ENCODE assay signal across 25 mouse cellular contexts in genomic region chr6:128917322-128917721, GRCm38 (mm10). TPM values are rescaled to one million over a fixed set of nuclear protein-coding genes. Genes with fewer than 3 reads are reported as not detected.
DNase-seq lines count a peak whose midpoint lies in the region; ATAC-seq lines count a peak whose summit lies in the region.
"Had no signal": no experiment of that assay in that cellular context is flagged by ENCODE, and none has a peak within 500 bp of the region (broad histone marks: within the 10 kb centered on the region; RNA-seq: fewer than 3 reads in every experiment).

No protein-coding gene starts in this region.

- no peaks in the 10 kb centered on the region for H3K9me3 ChIP-seq in midbrain, embryonic 15.5 days
- H3K9me3 ChIP-seq: embryonic facial prominence, embryonic 12.5 days; forebrain, embryonic 12.5 days had no signal

- WGBS in midbrain, embryonic 15.5 days, result 87% methylated on average over 2 of the region's 2 CpGs

- no peaks in the 10 kb centered on the region for H3K36me3 ChIP-seq in midbrain, embryonic 15.5 days (replicated peaks)
- H3K36me3 ChIP-seq: embryonic facial prominence, embryonic 10.5 days; embryonic facial prominence, embryonic 12.5 days; forebrain, embryonic 10.5 days; forebrain, embryonic 12.5 days had no signal

- H3K9ac ChIP-seq in midbrain, embryonic 15.5 days, result no peak overlapping the region
- H3K9ac ChIP-seq: embryonic facial prominence, embryonic 12.5 days; forebrain, embryonic 12.5 days had no signal

- no peaks in the 10 kb centered on the region for H3K4me1 ChIP-seq in midbrain, embryonic 15.5 days
- H3K4me1 ChIP-seq: embryonic facial prominence, embryonic 10.5 days; embryonic facial prominence, embryonic 12.5 days; forebrain, embryonic 10.5 days; forebrain, embryonic 12.5 days had no signal

- ATAC-seq in granulocyte monocyte progenitor cell, adult 5-6 weeks (replicated peaks; ENCODE audit: poor library complexity, severe bottlenecking), result peak; percentile 74
- peak; percentile 69 for ATAC-seq in megakaryocyte progenitor cell, adult 5-6 weeks (replicated peaks; ENCODE audit: poor library complexity)
- ATAC-seq in midbrain, embryonic 15.5 days (replicated peaks), result no peak
- ATAC-seq: forebrain, embryonic 14.5 days; forebrain, embryonic 16.5 days had no signal

- DNase-seq in 416B (ENCODE audit: low read depth), result peak; percentile 26
- DNase-seq in adrenal gland, postnatal 4 days (ENCODE audit: low spot score in 2 of 2), result no peak
- DNase-seq: adrenal gland, adult 8-10 months; adrenal gland, postnatal 14 days; adrenal gland, postnatal 36 days; cerebellum, adult 11 months; cerebellum, adult 18-20 months; cerebellum, adult 9-10 months; cerebellum, postnatal 10 days; cerebellum, postnatal 25 days had no signal

- no peak overlapping the region for H3K4me2 ChIP-seq in midbrain, embryonic 15.5 days
- H3K4me2 ChIP-seq: embryonic facial prominence, embryonic 12.5 days; forebrain, embryonic 12.5 days had no signal

- no peaks in the 10 kb centered on the region for H3K27me3 ChIP-seq in midbrain, embryonic 15.5 days (replicated peaks)
- H3K27me3 ChIP-seq: embryonic facial prominence, embryonic 12.5 days; forebrain, embryonic 12.5 days had no signal

- no peak overlapping the region for H3K27ac ChIP-seq in midbrain, embryonic 15.5 days
- H3K27ac ChIP-seq: embryonic facial prominence, embryonic 10.5 days; embryonic facial prominence, embryonic 12.5 days; forebrain, embryonic 10.5 days; forebrain, embryonic 12.5 days had no signal

- no peak overlapping the region for H3K4me3 ChIP-seq in midbrain, embryonic 15.5 days
- H3K4me3 ChIP-seq: embryonic facial prominence, embryonic 10.5 days; embryonic facial prominence, embryonic 12.5 days; forebrain, embryonic 10.5 days; forebrain, embryonic 12.5 days had no signal

RNA-seq across cellular contexts. Expression of gene Clec2g, which starts 16.9 kb away (rescaled TPM):
- total RNA-seq in granulocyte monocyte progenitor cell, adult 5-6 weeks (2014; fragmentation: Nextera tagmentation), result not detected in 2 replicates
- not detected in 2 replicates for total RNA-seq in granulocyte monocyte progenitor cell, adult 5-6 weeks (2017)
- not detected in 2 replicates for total RNA-seq in megakaryocyte progenitor cell, adult 5-6 weeks (2015)
- total RNA-seq in megakaryocyte progenitor cell, adult 5-6 weeks (2017), result not detected in 2 replicates
- polyA plus RNA-seq in midbrain, embryonic 15.5 days (2015; fragmentation: Nextera tagmentation; extraction: Ambion mirVana), result not detected in 2 replicates
- 1 to 10 TPM; 1.7 to 2.7 TPM for total RNA-seq in adrenal gland, postnatal 4 days (2021)
- total RNA-seq: MEL had no signal
- polyA plus RNA-seq: brain, embryonic 14.5 days; C2C12; cortical plate, adult 2 months; embryonic facial prominence, embryonic 10.5 days; embryonic facial prominence, embryonic 12.5 days; forebrain, embryonic 10.5 days; forebrain, embryonic 12.5 days; forebrain, embryonic 14.5 days; forebrain, embryonic 16.5 days had no signal

RNA-seq across cellular contexts. Expression of gene BC035044, which starts 26.4 kb away (rescaled TPM):
- 231 and 260 TPM in 2 replicates for total RNA-seq in granulocyte monocyte progenitor cell, adult 5-6 weeks (2014; fragmentation: Nextera tagmentation)
- 296 and 376 TPM in 2 replicates for total RNA-seq in granulocyte monocyte progenitor cell, adult 5-6 weeks (2017)
- 237 and 280 TPM in 2 replicates for total RNA-seq in megakaryocyte progenitor cell, adult 5-6 weeks (2015)
- 243 and 287 TPM in 2 replicates for total RNA-seq in megakaryocyte progenitor cell, adult 5-6 weeks (2017)
- polyA plus RNA-seq in midbrain, embryonic 15.5 days (2015; fragmentation: Nextera tagmentation; extraction: Ambion mirVana), result 0.51 and 0.62 TPM in 2 replicates
- 1 to 10 TPM in 1 of 2 experiments, under 1 TPM in 1; 0.67 to 1.7 TPM for total RNA-seq in adrenal gland, postnatal 4 days (2021)
- total RNA-seq: ES-E14, MEL had no signal
- polyA plus RNA-seq: C2C12 had no signal

RNA-seq across cellular contexts. Expression of gene Clec2i, which starts 29.9 kb away (rescaled TPM):
- 4.2 and 4.6 TPM in 2 replicates for total RNA-seq in granulocyte monocyte progenitor cell, adult 5-6 weeks (2014; fragmentation: Nextera tagmentation)
- 9.5 and 14.1 TPM in 2 replicates for total RNA-seq in granulocyte monocyte progenitor cell, adult 5-6 weeks (2017)
- 3.1 and 6.7 TPM in 2 replicates for total RNA-seq in megakaryocyte progenitor cell, adult 5-6 weeks (2015)
- total RNA-seq in megakaryocyte progenitor cell, adult 5-6 weeks (2017), result 4.8 and 9.2 TPM in 2 replicates
- polyA plus RNA-seq in midbrain, embryonic 15.5 days (2015; fragmentation: Nextera tagmentation; extraction: Ambion mirVana), result 0.06 TPM in 1 of 2 replicates, not detected in the other
- total RNA-seq in adrenal gland, postnatal 4 days (2021), result under 1 TPM in 1 of 2 experiments, not detected in 1; 0.23 TPM
- total RNA-seq: adrenal gland, postnatal 36 days; MEL had no signal
- polyA plus RNA-seq: brain, embryonic 14.5 days; C2C12; cortical plate, adult 2 months; embryonic facial prominence, embryonic 10.5 days; embryonic facial prominence, embryonic 12.5 days; embryonic facial prominence, embryonic 14.5 days; forebrain, embryonic 10.5 days; forebrain, embryonic 14.5 days; forebrain, embryonic 16.5 days had no signal

Comparison
In these comparisons a context has a peak if more than half of its experiments do, and no peak if none do; other contexts are left out.
1. RNA of gene BC035044, which starts 26.4 kb away (total RNA-seq): 231 to 376 TPM in granulocyte monocyte progenitor cell, adult 5-6 weeks and 237 to 287 TPM in megakaryocyte progenitor cell, adult 5-6 weeks; 0.67 to 1.7 TPM in adrenal gland, postnatal 4 days; every median in the first group is over 10 times any median in the second.